Mouse (Mus musculus): ENCODE data around the gene Obsl1. TPM values are rescaled to one million over a fixed set of nuclear protein-coding genes. Genes with fewer than 3 reads are reported as not detected.

Obsl1 gene
- total and polyA plus RNA-seq, 3 experiments: 0.08 to 1.2 TPM; not detected in 1

DNA sequence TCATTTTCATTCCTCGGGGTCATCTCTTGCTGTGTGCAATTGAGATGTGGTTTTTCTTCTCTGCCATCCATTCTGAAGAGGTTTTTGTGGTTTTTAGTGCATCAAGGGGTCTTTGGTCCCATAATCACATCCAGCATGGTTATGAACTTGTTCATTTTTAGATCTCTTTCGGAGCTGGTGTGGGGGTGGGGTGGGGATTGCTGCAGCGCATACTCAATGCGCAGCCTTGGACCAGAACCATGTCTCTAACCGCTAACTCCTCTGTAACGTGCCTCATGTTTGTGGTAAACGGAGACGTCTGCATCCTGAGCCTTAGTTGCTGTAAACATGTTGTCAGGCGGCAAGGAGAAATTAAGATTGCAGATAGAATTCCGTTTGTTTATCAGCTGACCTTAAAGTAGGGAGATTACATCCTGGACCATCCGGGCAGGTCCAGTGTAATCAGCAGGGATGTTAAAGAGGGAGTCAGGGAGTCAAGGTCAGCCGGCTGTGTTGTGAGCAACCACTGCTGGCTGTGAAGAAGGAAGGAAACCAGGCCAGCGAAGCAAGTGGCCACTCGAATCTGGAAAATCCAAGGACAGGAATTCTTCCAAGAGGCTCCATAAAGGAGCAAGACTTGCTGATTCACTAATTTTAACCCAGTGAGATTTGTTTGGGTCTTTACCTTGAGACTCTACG is 10.6 kb upstream of the Obsl1 start:
- Histone ChIP-seq H3K4me1 (ENCODE audit: control insufficient read depth in 1 of 2, insufficient read depth in 2 of 2, low read length in 2 of 2) (peaks cover 0 to 4% of the 10 kb centered on the region in 2 experiments; a peak in 1 of 4 replicates), H3K4me3 (ENCODE audit: control insufficient read depth in 1 of 2, insufficient read depth in 1 of 2, low read depth in 2 of 2, low read length in 2 of 2) (no peak overlapping the region), H3K9me3 (replicated peaks; ENCODE audit: insufficient read depth, low read length) (no peaks in the 10 kb centered on the region), H3K9ac (ENCODE audit: control insufficient read depth, low read depth, low read length, poor library complexity, severe bottlenecking) (no peak overlapping the region), H3K27me3 (ENCODE audit: control insufficient read depth in 1 of 2, insufficient read depth in 2 of 2, low read length in 2 of 2) (peaks cover 0 to 3% of the 10 kb centered on the region in 2 experiments; a peak in 1 of 4 replicates), H3K79me2 (ENCODE audit: control insufficient read depth, insufficient read depth, low read length, poor library complexity) (peaks cover 2% of the 10 kb centered on the region; the same call in 1 of the 2 replicates), H3K36me3 (ENCODE audit: control insufficient read depth in 1 of 2, insufficient read depth in 2 of 2, low read length in 2 of 2) (peaks cover 0 to 2% of the 10 kb centered on the region in 2 experiments; a peak in 2 of 4 replicates), H3K27ac (ENCODE audit: control insufficient read depth, low read depth, low read length) (no peak overlapping the region)
- DNase-seq (ENCODE audit: low read depth, low spot score): no peak
- TF ChIP-seq JUND (IDR thresholded peaks at IDR 0.05; ENCODE audit: low read depth, low read length) (no peak), RAD21 (IDR thresholded peaks at IDR 0.05; ENCODE audit: low read depth, low read length) (no peak), POLR2AphosphoS5 (IDR thresholded peaks at IDR 0.05; ENCODE audit: borderline replicate concordance, low read depth, low read length) (no peak), POLR2AphosphoS2 (IDR thresholded peaks at IDR 0.05; ENCODE audit: low read length) (no peak), SIN3A (IDR thresholded peaks at IDR 0.05; ENCODE audit: low read length) (no peak), USF2 (IDR thresholded peaks at IDR 0.05; ENCODE audit: borderline replicate concordance in 1 of 2, insufficient read depth in 1 of 2, low read depth in 1 of 2, low read length in 2 of 2) (no peak), KAT2A (conservative IDR thresholded peaks at IDR 0.05; ENCODE audit: low read depth, low read length) (no peak), POLR2A (IDR thresholded peaks at IDR 0.05; ENCODE audit: control insufficient read depth in 1 of 2, insufficient read depth in 1 of 2, low read depth in 1 of 2, low read length in 2 of 2, poor library complexity in 1 of 2) (no peak), SMC3 (IDR thresholded peaks at IDR 0.05; ENCODE audit: low read depth, low read length) (no peak), MYB (IDR thresholded peaks at IDR 0.05; ENCODE audit: low read depth, low read length) (no peak), ETS1 (IDR thresholded peaks at IDR 0.05; ENCODE audit: low read depth, low read length) (no peak), MAZ (IDR thresholded peaks at IDR 0.05; ENCODE audit: low read depth, low read length) (no peak), CTCF (IDR thresholded peaks at IDR 0.05 in 2 of 3, conservative IDR thresholded peaks at IDR 0.05 in 1 of 3; ENCODE audit: control insufficient read depth in 1 of 3, insufficient read depth in 1 of 3, low read depth in 2 of 3, low read length in 3 of 3, poor library complexity in 1 of 3, severe bottlenecking in 1 of 3) (no peak), EP300 (IDR thresholded peaks at IDR 0.05; ENCODE audit: low read depth in 1 of 2, low read length in 2 of 2) (no peak), ELF1 (IDR thresholded peaks at IDR 0.05; ENCODE audit: low read depth, low read length) (no peak), GATA1 (IDR thresholded peaks at IDR 0.05; ENCODE audit: low read depth, low read length) (no peak)

DNA sequence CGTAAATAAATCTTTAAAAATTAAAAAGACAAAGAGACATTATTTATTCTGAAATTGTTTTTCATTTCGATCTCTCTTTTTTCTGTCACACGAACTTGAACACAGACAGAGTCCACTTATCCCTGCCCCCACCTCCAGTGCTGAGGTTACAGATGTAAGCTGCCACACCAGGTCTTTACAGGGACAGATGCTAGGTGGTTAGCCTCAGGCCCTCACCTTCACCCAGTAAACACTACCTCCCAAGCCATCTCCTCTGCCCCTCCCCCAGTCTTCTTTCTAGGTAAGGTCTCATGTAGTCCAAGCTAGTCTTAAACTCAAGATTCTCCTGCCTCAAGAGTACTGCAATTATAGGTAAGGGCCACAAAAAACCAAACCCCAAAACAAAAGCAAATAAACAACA is 6.3 kb upstream of the Obsl1 start:
- Histone ChIP-seq H3K9me3 (replicated peaks; ENCODE audit: insufficient read depth, low read length) (no peaks in the 10 kb centered on the region), H3K27ac (ENCODE audit: control insufficient read depth, low read depth, low read length) (no peak overlapping the region), H3K9ac (ENCODE audit: control insufficient read depth, low read depth, low read length, poor library complexity, severe bottlenecking) (no peak overlapping the region), H3K36me3 (ENCODE audit: control insufficient read depth in 1 of 2, insufficient read depth in 2 of 2, low read length in 2 of 2) (no peaks in the 10 kb centered on the region), H3K4me1 (ENCODE audit: control insufficient read depth in 1 of 2, insufficient read depth in 2 of 2, low read length in 2 of 2) (no peaks in the 10 kb centered on the region), H3K79me2 (ENCODE audit: control insufficient read depth, insufficient read depth, low read length, poor library complexity) (no peaks in the 10 kb centered on the region), H3K4me3 (ENCODE audit: control insufficient read depth in 1 of 2, insufficient read depth in 1 of 2, low read depth in 2 of 2, low read length in 2 of 2) (no peak overlapping the region), H3K27me3 (ENCODE audit: control insufficient read depth in 1 of 2, insufficient read depth in 2 of 2, low read length in 2 of 2) (peaks cover 0 to 3% of the 10 kb centered on the region in 2 experiments; a peak in 1 of 4 replicates)
- no peak for TF ChIP-seq GABPA (IDR thresholded peaks at IDR 0.05; ENCODE audit: low read depth, low read length)
- TF ChIP-seq ZNF384 (IDR thresholded peaks at IDR 0.05; ENCODE audit: low read depth, low read length): no peak
- no peak for TF ChIP-seq GATA1 (IDR thresholded peaks at IDR 0.05; ENCODE audit: low read depth, low read length)
- TF ChIP-seq JUND (IDR thresholded peaks at IDR 0.05; ENCODE audit: low read depth, low read length): no peak
- no peak for TF ChIP-seq MXI1 (IDR thresholded peaks at IDR 0.05; ENCODE audit: low read depth, low read length)
- TF ChIP-seq POLR2AphosphoS2 (IDR thresholded peaks at IDR 0.05; ENCODE audit: low read length): no peak
- TF ChIP-seq MAX (IDR thresholded peaks at IDR 0.05; ENCODE audit: low read length): no peak
- TF ChIP-seq CHD2 (IDR thresholded peaks at IDR 0.05; ENCODE audit: low read length): no peak
- no peak for TF ChIP-seq POLR2AphosphoS5 (IDR thresholded peaks at IDR 0.05; ENCODE audit: borderline replicate concordance, low read depth, low read length)
- no peak for TF ChIP-seq KAT2A (conservative IDR thresholded peaks at IDR 0.05; ENCODE audit: low read depth, low read length)
- TF ChIP-seq MEF2A (IDR thresholded peaks at IDR 0.05; ENCODE audit: extremely low read depth, insufficient replicate concordance, low read depth, low read length, poor library complexity, severe bottlenecking): no peak
- TF ChIP-seq MAZ (IDR thresholded peaks at IDR 0.05; ENCODE audit: low read depth, low read length): no peak
- TF ChIP-seq CTCF (IDR thresholded peaks at IDR 0.05 in 2 of 3, conservative IDR thresholded peaks at IDR 0.05 in 1 of 3; ENCODE audit: control insufficient read depth in 1 of 3, insufficient read depth in 1 of 3, low read depth in 2 of 3, low read length in 3 of 3, poor library complexity in 1 of 3, severe bottlenecking in 1 of 3): no peak
- no peak for TF ChIP-seq POLR2A (IDR thresholded peaks at IDR 0.05; ENCODE audit: control insufficient read depth in 1 of 2, insufficient read depth in 1 of 2, low read depth in 1 of 2, low read length in 2 of 2, poor library complexity in 1 of 2)
- no peak for TF ChIP-seq ELF1 (IDR thresholded peaks at IDR 0.05; ENCODE audit: low read depth, low read length)
- TF ChIP-seq SMC3 (IDR thresholded peaks at IDR 0.05; ENCODE audit: low read depth, low read length): no peak
- no peak for TF ChIP-seq MYC (IDR thresholded peaks at IDR 0.05; ENCODE audit: low read depth, low read length)
- no peak for TF ChIP-seq EP300 (IDR thresholded peaks at IDR 0.05; ENCODE audit: low read depth in 1 of 2, low read length in 2 of 2)
- no peak for TF ChIP-seq BHLHE40 (IDR thresholded peaks at IDR 0.05; ENCODE audit: borderline replicate concordance, low read depth, low read length)
- DNase-seq (ENCODE audit: low read depth, low spot score): no peak

Measured in MEL (cell line).